Mouse (Mus musculus) retina, postnatal 1 day (tissue): Measurements from ENCODE around the gene Farp1.

Source experiments
- DNase-seq: peaks from one replicate; pipeline ENCODE4 v3.0.0-alpha.2; 2012

Farp1 gene

DNA sequence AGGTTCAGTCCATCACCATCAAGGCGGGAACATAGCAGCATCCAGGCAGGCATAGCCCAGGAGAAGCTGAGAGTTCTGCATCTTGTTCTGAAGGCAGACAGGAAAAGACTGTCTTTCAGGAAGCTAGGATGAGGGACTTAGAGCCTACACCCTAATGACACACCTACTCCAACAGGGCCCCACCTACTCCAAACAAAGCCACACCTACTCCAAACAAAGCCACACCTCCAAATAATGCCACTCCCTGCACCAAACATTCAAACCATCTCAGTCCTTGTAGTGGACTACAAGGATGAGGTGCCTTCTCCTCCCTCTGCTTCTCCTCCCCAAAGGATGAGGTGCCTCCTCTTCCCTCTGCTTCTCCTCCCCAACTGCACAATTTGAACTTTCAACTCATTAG lies 23.5 kb downstream of the Farp1 start:
- no peak for DNase-seq

GRCm38 (mm10) chr14:121059266-121059665 lies 24.3 kb downstream of the Farp1 start:
- DNase-seq, result peak; percentile 46

GRCm38 (mm10) chr14:121060484-121060883 lies 25.5 kb downstream of the Farp1 start:
- DNase-seq, result no peak

DNA sequence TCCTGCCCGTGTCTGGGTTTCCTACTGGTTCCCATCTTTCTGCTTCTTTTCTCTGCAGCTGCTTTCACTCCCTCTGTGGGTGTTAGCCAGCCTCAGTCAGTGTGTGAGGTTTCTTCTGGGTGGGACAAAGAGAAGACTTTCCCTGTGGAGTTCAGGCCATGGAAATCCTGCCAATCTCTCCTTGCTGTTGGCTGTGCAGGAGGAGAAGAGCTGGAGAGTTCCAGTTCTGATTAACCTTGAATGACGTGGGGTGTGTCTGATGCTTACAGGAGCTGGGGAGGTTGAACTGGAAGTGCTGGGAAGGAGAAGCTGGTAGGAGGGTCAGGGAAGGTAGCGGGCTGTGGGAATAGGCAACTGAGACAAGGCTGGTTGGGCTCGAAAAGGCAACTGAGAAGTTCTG lies 26.7 kb downstream of the Farp1 start:
- no peak for DNase-seq

DNA sequence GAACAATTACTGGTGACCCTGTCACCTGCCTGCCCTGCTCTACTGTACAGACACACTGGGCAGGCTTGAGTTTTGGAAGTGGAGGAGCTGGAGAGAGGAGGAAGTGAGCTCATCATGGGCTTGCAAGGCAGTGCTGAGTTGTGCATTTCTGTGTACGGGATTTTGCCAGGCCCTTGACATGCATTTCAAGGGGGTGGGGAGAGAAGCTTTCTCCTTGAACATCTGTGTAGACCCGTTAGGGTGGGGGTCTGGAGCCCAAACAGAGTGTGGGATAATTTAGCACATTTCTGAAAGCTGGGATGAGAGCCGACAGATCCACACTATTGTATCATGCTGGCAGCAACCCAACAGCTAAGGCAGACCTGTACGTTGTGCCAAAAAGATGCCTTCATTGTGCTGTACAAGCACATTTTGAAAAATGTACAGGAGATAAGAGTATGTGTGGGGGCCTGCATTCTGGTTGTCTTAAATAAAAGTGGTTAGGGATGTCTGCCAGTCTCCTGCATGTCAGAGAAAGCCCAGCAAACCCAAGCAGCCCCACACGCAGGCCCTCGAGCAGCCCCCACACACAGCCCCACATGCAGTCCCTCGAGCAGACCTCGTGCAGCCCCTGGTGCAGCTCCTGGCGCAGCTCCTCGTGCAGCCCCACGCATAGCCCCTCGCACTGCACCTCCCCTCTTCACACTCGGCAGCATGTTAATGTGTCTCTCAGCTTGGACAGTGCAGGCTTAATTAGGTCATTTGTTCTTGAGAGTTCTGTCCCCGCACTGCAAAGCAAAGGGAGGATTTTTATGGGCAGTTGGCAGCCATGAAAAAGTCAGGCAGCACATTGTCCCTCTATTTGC lies 27.5 kb downstream of the Farp1 start:
- peak; percentile 72 for DNase-seq

DNA sequence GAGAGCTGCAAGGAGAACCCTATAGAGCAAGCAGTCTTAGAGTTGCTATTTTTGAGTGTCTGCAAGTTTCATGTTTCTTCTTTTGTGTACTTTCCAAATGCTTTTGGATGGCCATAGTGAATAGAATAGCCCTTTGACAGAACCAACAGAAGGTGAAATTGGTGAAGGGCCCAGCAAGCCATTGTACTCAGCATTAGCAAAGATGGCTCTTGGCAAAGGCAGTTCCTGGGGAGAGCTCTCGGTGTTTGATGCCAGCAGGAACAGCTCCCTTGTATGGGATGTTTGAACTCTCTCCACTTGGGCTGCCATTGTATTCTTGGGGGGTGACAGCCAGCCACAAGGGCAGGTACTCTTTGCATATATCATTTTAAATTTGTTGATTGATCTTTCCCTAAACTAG lies 29.7 kb downstream of the Farp1 start:
- no peak for DNase-seq

DNA sequence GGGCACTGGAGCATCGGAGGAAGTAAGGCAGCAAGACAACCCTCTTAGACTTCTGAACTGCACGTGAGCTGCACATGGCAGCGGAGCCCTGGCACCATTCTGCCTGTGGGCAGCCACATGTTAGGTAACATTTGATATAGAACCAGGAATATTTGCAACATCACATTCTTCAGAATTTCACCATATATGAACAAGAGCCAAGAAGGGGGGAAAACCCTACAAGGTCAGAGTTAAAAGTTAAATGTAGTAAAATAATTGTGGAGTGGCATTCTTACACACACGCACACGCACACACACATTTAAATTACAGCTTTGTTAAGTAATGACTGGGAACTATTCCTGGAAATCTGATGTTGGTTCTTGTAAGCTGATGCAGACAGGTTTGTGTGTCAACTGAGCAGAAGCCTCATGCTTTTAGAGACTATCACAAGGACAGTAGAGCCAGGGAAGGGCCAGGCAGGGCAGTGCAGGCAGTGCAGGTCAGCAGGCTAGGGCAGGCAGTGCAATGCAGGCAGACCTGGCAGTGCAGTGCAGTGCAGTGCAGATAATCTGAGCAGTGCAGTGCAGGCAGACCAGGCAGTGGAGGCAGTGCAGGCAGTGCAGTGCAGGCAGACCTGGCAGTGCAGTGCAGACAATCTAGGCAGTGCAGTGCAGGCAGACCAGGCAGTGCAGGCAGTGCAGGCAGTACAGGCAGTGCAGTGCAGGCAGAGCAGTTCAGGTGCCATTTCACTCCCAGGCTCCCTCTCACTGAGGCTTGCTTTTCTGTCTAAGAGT lies 38.3 kb downstream of the Farp1 start:
- no peak for DNase-seq

DNA sequence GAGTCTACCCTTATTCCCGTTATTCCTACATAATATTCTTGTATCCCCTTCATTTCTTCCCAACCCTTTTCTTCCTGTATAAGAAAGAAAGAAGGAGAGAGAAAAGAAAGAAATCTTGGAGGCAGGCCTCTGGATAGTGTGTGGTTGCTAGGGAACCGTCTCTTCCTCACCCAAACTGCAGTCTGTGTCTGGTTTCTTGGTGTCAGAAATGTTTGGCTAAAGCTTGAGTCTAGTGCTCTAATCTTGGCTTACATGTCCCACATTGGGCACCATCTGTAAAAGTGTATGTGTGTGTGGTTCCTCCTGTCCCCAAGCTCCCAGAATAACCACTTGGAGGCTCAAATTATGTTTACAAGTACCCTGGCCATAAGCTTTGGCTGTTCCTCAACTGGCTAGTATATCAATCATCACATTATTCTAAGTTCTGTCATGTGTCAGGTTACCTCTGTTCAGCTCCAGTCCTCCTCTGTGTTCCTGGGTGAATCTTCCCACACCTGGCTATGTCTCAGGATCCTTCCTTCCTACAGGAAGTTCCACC lies 39.3 kb downstream of the Farp1 start:
- DNase-seq, result no peak

DNA sequence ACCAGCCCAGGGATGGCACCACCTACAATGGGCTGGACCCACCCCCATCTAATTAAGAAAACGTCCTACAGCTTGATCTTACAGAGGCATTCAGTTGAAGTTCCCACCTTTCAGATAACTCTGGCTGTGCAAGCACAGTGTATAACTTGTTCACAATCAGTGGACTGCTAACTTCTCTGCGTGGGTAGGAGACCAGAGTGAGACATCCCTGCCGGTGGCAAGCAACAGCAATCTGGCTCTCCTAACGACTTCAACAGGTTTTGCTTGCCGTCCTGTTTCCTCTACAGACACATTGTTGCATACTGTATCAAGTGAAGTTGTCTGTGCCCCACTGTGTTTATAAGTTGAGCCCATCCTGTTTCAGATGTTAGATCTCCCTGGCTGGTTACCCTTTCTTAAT lies 45.7 kb downstream of the Farp1 start:
- DNase-seq, result no peak

- peak; percentile 34 for DNase-seq
These were observed 47.3 kb downstream of the Farp1 start for GRCm38 (mm10) chr14:121082341-121082740.

DNA sequence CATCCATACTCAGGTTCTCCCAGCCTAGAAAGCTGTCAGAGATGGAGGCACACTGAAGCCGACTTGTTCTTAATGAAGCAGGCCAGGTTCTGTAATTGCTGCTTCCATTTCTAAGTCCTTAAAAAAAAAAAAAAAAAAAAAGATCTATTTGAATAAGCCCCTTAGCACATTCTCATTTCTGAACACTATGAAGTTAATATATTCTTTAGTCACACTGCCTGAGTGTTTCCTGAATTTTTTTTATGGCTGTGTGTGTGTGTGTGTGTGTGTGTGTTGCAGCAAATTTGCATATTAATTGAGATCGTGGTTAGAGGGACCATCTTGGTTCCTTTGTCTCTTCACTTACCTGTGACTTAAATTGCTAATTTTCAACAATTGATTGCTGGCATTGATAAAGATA lies 47.8 kb downstream of the Farp1 start:
- no peak for DNase-seq

DNA sequence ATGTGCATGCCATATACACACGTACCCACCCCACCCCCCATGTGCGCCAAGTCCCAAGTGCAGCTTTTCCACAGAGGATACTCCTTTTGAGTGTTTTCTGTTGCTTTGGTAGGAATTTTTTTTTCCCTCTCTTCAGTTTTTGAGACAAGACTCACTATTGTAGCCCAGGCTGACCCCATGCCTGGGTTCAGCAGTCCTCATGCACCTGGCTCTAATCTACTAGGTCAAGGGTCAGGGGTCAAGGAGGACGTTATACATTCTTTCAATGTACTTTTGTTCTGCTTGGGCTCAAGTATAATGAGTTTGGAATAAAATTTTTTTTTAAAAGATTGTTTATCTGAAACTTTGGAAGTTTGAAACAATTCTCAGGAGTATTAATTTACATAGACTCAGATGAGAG lies 48.4 kb downstream of the Farp1 start:
- DNase-seq, result no peak

GRCm38 (mm10) chr14:121092517-121092916 lies 57.5 kb downstream of the Farp1 start:
- DNase-seq, result no peak

GRCm38 (mm10) chr14:121093860-121094259 lies 58.9 kb downstream of the Farp1 start:
- DNase-seq, result no peak

GRCm38 (mm10) chr14:121097640-121098435 lies 62.8 kb downstream of the Farp1 start:
- DNase-seq, result no peak

DNA sequence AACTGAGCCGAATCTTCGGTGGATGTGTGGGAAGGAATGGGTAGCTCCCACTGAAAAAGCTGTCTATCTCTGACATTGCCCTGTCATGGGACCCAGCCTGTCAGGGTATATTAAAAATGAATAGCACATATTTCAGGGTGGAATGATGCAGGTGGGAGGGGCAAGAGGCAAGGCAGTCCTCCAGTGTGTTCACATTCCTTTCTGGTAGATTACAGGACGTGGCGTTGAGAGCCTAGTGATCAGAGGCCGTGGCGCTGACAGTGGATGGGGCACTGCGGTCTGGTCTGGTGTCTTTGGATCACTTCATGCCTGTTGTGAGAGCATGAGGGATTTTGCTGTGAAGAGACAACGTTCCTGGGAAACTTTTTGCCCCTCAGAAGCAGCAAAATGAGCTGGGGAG lies 64.1 kb downstream of the Farp1 start:
- DNase-seq, result no peak

DNA sequence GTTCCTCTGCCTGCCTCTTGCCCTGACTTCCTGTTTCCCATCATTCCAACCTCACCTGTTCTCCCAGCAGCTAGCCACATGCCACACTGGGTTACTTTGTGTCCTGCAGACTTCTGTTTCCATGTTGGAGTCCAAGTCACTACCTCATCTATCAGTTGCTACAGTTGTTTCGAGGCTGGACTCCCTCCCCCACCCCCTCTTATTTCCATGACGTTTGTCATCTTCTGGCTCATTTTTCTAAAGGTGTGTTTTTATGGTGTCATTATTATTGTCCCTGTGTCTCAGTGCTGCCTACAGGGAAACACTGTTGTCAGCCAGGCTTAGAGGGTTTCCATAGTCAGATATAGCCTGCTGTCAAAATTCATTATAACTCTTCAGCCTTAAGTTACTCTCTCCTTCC lies 64.9 kb downstream of the Farp1 start:
- DNase-seq, result no peak

DNA sequence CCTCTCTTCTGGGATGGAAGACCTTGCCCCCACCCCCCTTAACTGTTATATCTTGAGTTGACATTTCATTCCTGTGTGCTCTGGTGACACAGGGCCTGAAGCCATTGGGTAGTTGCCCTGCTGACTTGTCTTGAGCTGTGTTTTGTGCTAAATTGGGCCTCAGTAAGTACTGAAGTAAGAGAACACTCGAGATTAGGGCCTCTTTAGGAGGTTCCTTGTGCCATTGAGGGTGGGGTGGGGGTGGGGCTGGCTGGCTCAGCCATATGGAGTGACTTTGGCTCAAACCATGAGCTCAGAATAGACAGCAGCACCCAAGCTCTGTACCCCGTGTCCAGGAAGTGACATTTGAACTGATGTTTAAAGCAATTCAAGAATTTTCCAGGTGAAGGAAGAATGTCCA lies 65.8 kb downstream of the Farp1 start:
- no peak for DNase-seq

- no peak for DNase-seq
These were observed 66.5 kb downstream of the Farp1 start for GRCm38 (mm10) chr14:121101531-121101930.

GRCm38 (mm10) chr14:121102599-121102998 lies 67.6 kb downstream of the Farp1 start:
- DNase-seq, result no peak

DNA sequence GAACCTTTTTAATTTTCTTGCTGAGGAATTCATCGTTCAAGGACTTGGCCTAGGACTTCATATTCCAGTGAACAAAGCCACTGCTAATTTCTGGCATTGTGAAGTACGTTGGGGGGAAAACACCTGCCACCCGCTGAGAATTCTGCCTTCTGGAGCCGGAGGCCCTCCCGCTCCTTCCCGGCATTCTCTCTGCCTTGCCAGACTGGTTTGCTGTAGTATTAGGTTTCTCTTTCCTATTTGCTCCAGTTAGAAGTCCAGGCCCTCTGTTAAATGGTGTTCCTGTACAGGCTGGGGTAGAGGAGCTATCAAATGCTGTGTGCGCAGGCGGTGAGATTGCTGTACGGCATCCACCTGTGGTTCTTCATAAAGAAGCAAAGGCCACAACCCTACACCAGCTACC lies 68.5 kb downstream of the Farp1 start:
- DNase-seq, result no peak

DNA sequence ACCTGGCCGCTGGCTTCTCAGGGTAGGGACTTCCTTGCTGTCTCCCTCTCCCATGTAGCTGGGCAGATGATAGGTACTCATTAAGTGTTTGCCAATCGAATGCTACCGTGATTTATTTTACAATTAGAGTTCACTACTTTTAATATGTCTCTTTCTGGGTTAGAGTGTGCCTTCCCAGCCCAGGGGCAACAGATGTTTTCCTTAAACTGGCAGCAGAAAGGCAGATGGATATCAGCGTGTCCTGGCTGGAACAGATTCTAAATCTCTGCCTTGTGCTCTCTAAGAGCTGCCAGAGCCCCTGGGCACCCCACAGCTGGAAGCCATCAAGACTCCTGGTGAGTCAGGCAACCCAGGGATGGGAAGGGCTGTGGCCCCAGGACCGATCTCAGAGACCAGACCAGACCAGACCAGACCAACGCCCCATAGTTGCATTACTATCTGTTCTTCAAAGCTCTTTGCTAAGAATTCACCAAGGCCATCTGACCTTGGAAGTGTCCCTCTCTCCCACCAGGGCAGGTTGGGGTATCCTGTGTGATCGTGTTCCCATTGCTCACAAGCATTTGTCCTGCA lies 69.8 kb downstream of the Farp1 start:
- no peak for DNase-seq

DNA sequence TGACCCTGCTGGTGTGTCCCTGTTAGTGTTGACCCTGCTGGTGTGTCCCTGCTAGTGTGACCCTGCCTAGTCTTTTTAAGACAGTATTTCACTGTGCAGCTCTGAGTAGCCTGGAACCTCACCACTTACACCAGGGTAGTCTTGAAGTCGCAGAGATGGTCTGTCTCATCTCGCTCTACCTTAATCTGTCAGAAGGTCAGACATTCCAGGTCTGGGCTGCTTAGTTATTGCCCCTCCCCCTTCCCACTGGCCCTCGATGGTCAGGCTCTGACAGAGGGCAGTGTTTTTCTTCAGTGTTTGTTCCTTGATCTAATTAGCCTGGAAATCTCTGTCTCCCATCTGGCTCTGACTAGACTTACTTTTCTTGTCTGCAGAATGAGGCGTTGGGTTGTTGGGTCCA lies 71.9 kb downstream of the Farp1 start:
- DNase-seq, result peak; percentile 32
